Mouse (Mus musculus) hindbrain, embryonic 16.5 days (tissue): ENCODE data around the gene Ttc9. TPM values are rescaled to one million over a fixed set of nuclear protein-coding genes. Genes with fewer than 3 reads are reported as not detected.

Experiments used
- ATAC-seq: fragments of 200-750 bp; cut with Nextera tagmentation; 2 replicates; pipeline ENCODE4 v1.8.0; 2017; ENCODE audit warnings: moderate TSS enrichment, moderate library complexity
- H3K27ac ChIP-seq: fragments of 300-500 bp; sonication (generic); 2 replicates; pipeline ENCODE4 v1.5.1; 2014; ENCODE audit warnings: low read depth, mild to moderate bottlenecking, control low read depth, low read length, moderate library complexity
- H3K27me3 ChIP-seq: fragments of 300-500 bp; sonication (generic); replicated peaks from 2 replicates; pipeline ENCODE4 v1.6.1; 2014; ENCODE audit warnings: low read length; ENCODE audit not compliant: control insufficient read depth, insufficient read depth
- H3K36me3 ChIP-seq: fragments of 300-500 bp; sonication (generic); 2 replicates; pipeline ENCODE4 v1.6.1; 2014; ENCODE audit warnings: mild to moderate bottlenecking, low read length, moderate library complexity, mixed read lengths; ENCODE audit not compliant: control insufficient read depth, insufficient read depth
- H3K4me1 ChIP-seq: fragments of 300-500 bp; sonication (generic); 2 replicates; pipeline ENCODE4 v1.6.1; 2014; ENCODE audit warnings: low read depth, low read length; ENCODE audit not compliant: control insufficient read depth, insufficient read depth
- H3K4me2 ChIP-seq: fragments of 300-500 bp; sonication (generic); 2 replicates; pipeline ENCODE4 v1.6.1; 2014; ENCODE audit warnings: mild to moderate bottlenecking, low read length, control low read depth, moderate library complexity
- H3K4me3 ChIP-seq: fragments of 300-500 bp; sonication (generic); 2 replicates; pipeline ENCODE4 v1.5.1; 2014; ENCODE audit warnings: mild to moderate bottlenecking, low read length, control low read depth, moderate library complexity
- H3K9ac ChIP-seq: fragments of 300-500 bp; sonication (generic); 2 replicates; pipeline ENCODE4 v1.6.1; 2014; ENCODE audit warnings: low read depth, mild to moderate bottlenecking, control low read depth, low read length, moderate library complexity
- H3K9me3 ChIP-seq: fragments of 300-500 bp; sonication (generic); 2 replicates; pipeline ENCODE4 v1.6.1; 2014; ENCODE audit warnings: mild to moderate bottlenecking, low read length, moderate library complexity; ENCODE audit not compliant: control insufficient read depth
- WGBS: fragments of 180-500 bp; shearing (Covaris S2); extraction: QIAGEN DNeasy Blood & Tissue Kit; methylation state at CpG from one replicate; pipeline ENCODE4 v1.1.7; 2014; 5-methylcytosine and 5-hydroxymethylcytosine counted together
- polyA plus RNA-seq: library from polyadenylated mRNA; unstranded; fragments of >200 nt; fragmentation: Nextera tagmentation; extraction: Ambion mirVana; gene quantifications from 2 replicates; pipeline ENCODE4 v1.2.1, GENCODE M21; 2015

The Ttc9 gene
- polyA plus RNA-seq, 1 experiment from 2014 or later = 19.3 TPM

DNA sequence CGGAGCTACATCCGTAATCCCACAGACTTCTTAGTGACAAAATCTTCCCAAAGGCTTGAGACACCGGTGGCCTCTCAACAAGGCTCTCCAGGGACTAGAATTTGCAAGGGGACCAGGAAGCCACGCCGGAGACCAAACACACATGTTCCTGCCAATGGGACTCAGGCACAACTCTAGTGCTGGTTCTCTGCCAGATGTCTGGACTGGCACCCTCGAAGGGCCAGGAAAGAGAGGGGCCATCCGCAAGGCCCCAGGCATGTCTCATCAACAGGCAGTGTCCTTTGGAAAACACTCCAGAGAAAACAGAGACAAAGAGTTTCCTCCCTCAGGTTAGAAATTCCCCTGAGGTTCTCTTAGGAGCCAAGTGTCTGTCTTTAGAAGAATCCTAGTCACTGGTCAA, 59.7 kb downstream of the Ttc9 start:
- H3K27me3 ChIP-seq = no peaks in the 10 kb centered on the region
- no peak for ATAC-seq
- WGBS = 80% methylated on average over 7 of the region's 7 CpGs
- no peaks in the 10 kb centered on the region for H3K4me1 ChIP-seq
- no peaks in the 10 kb centered on the region for H3K9me3 ChIP-seq
- H3K4me2 ChIP-seq = no peak overlapping the region
- H3K36me3 ChIP-seq = no peaks in the 10 kb centered on the region
- H3K27ac ChIP-seq = no peak overlapping the region
- no peak overlapping the region for H3K4me3 ChIP-seq
- H3K9ac ChIP-seq = no peak overlapping the region

DNA sequence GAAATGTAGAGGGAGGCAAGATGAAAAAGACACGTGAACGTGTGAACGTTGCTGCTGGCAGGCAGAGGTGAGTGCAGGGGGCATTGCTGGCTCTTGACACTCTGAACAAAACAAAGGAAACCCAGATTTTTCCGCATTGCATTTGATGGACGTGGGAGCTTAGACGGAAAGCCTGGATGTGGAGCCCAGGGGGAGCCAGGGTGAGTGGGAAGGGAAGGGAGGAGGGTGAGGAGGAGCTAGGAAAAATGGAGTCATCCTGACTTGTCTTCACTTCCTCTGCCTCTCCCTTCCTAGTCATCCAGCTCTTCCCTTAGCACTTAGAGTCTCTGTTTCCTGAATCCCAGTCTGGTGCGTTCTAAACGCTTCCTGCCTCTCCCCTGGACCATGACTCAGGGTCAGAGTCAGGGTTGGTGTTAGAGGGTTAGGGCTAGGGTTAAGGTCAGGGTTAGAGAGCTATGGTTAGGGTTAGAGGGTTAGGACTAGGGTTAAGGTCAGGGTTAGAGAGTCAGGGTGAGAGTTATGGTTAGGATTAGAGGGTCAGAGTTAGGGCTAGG, 60.2 kb downstream of the Ttc9 start:
- no peak for ATAC-seq
- H3K9ac ChIP-seq = no peak overlapping the region
- no peaks in the 10 kb centered on the region for H3K27me3 ChIP-seq
- no peaks in the 10 kb centered on the region for H3K36me3 ChIP-seq
- H3K4me1 ChIP-seq = no peaks in the 10 kb centered on the region
- 50% methylated on average over 8 of the region's 8 CpGs for WGBS
- no peak overlapping the region for H3K27ac ChIP-seq
- no peak overlapping the region for H3K4me2 ChIP-seq
- H3K9me3 ChIP-seq = no peaks in the 10 kb centered on the region
- no peak overlapping the region for H3K4me3 ChIP-seq

DNA sequence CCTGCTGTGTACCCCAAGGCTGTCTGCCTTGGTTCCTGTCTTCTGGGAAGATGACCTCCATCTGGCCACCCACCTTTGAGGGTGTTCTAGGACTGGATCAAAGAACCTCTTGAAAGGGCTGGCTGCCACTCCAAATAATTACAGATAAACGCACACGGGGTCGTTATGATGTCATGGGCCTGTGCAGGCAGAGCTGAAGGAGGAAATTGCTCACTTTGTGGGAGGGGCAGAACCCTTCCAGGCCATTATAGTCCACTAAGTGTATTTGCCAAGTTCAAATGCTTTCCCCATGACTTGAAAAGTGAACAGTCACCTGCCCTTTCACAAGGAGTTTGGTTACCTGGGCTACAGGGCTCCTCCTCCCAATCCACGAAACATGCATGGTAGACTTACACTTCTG, 67.0 kb downstream of the Ttc9 start:
- Histone ChIP-seq H3K27ac (no peak overlapping the region), H3K36me3 (no peaks in the 10 kb centered on the region), H3K4me1 (no peaks in the 10 kb centered on the region), H3K9ac (no peak overlapping the region), H3K4me2 (no peak overlapping the region), H3K4me3 (no peak overlapping the region), H3K9me3 (no peaks in the 10 kb centered on the region), H3K27me3 (no peaks in the 10 kb centered on the region)
- no peak for ATAC-seq
- WGBS = 81% methylated on average over 4 of the region's 4 CpGs

DNA sequence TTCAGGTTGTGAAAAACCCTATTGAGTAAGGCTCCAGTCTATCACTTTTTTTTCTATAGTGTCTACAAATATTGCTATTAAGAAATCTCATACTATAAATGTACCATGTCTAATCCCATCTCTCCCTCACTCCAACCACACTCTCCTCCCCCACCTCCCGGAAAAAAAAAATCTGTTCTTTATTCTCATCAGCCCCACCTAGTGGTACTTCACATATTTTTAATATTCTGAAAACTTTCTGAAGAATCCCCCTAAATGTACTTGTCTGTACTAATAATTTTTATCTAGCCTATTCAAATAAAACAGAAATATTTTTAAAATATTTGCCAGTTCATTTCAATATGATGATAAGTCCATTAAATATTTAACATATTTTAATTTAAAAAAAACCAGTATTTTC, 71.9 kb downstream of the Ttc9 start:
- Histone ChIP-seq H3K4me1 (no peaks in the 10 kb centered on the region), H3K36me3 (no peaks in the 10 kb centered on the region), H3K9me3 (peaks cover 5% of the 10 kb centered on the region), H3K9ac (no peak overlapping the region), H3K27ac (no peak overlapping the region), H3K27me3 (no peaks in the 10 kb centered on the region), H3K4me3 (no peak overlapping the region), H3K4me2 (no peak overlapping the region)
- WGBS = 3% methylated on average over 1 of the region's 1 CpGs
- no peak for ATAC-seq

DNA sequence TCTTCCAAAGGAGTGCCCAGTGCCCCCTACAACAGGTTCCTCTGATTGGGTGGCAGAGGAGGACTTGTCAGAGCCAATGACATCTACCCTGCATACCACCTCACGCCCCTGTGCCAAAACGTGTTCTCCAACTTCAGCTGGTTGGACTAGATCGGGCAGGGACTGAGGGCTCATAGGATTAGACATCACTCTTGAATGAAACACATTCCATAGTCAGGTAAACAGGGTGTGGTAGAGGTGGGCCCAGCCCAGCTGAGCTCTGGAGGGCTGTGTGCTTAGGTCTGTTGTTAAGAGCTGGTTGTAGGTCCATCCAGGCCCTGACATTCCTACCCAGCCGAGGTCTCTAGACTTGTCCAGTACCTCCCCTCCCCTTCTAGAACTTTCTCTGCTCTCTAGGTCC, 81.6 kb downstream of the Ttc9 start:
- Histone ChIP-seq H3K27me3 (no peaks in the 10 kb centered on the region), H3K27ac (no peak overlapping the region), H3K9ac (no peak overlapping the region), H3K4me1 (no peaks in the 10 kb centered on the region), H3K4me3 (no peak overlapping the region), H3K4me2 (no peak overlapping the region), H3K36me3 (no peaks in the 10 kb centered on the region), H3K9me3 (peaks cover 7% of the 10 kb centered on the region)
- ATAC-seq = no peak
- 93% methylated on average over 4 of the region's 4 CpGs for WGBS

Other genes starting within 250 kb of the Ttc9 start
- 0.32 and 0.46 TPM in 2 replicates for gene Adam4, start 209.3 kb upstream of the Ttc9 start, polyA plus RNA-seq
- 104 and 113 TPM in 2 replicates for gene Cox16, start 146.1 kb upstream of the Ttc9 start, polyA plus RNA-seq
- 42.5 and 44.7 TPM in 2 replicates for gene Gm20498, start 98.3 kb upstream of the Ttc9 start, polyA plus RNA-seq
- 30.3 and 35.3 TPM in 2 replicates for gene Synj2bp, start 98.3 kb upstream of the Ttc9 start, polyA plus RNA-seq
- gene Adam21, start 62.8 kb upstream of the Ttc9 start, polyA plus RNA-seq = 0.88 and 0.95 TPM in 2 replicates
- 38.1 and 40.2 TPM in 2 replicates for gene Med6, start 36.2 kb upstream of the Ttc9 start, polyA plus RNA-seq
- 7.3 and 8.7 TPM in 2 replicates for gene Map3k9, start 149.9 kb downstream of the Ttc9 start, polyA plus RNA-seq
- 8.6 and 9.2 TPM in 2 replicates for gene Pcnx, start 228.8 kb downstream of the Ttc9 start, polyA plus RNA-seq